Mouse (Mus musculus): ENCODE measurements at regions not wholly inside any gene's neighbourhood (a gene's known extent, or its start where the extent isn't known, plus 50 kb on each side); places are given as distances from the start of the nearest gene placed in this dataset.

DNA sequence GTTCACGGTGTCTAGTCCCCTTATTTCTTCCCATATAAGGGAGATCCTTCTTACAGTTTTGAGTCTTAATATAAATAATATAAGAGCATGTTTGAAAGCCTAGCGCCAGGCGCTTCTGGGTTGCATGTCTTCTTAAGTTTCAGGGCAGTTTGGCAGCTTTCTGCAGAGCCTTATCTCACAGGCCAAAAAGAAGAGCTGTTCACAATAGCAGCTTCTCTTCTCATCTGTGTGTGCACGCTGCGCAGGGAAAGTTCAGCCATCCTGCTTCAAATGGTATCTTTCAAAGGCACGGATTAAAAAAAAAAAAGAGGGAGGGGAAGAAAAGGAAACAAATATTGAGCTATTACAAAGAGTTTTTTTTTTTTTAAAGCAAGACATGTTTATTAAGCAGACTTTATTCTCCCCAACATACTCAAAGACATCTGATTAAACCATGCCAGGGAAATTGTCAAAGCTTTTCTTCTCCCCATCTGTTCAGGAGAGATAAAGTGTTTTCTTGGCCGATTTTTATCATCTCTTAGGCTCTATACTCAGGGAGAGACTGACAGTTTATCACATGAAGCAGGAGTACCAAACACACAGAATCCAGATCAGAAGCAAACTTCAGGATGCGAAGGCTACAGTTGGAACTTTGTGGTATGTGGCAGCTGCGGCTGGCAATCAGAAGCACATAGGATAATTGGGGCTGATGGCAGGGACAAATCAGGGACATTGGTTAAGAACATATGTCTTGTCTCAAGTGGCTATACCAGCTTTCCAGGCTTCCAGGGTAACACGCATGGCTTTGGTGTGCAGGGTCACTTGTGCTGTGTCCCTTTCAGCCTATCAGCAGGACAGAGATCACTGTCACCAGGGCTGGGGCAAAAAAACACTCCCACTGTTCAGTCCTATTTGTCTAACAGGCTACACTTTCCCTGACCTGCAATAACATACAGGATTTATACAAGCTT, 206.9 kb upstream of the Pfkp start:
- H3K36me3 ChIP-seq (ENCODE audit: control insufficient read depth in 1 of 2, insufficient read depth in 2 of 2, low read length in 2 of 2) = peaks cover 0 to 11% of the 10 kb centered on the region in 2 experiments; a peak in 2 of 4 replicates
- TF ChIP-seq MAZ (IDR thresholded peaks at IDR 0.05; ENCODE audit: low read depth, low read length) = no peak
- no peak; the same call in 1 of the 2 replicates for TF ChIP-seq MYC (IDR thresholded peaks at IDR 0.05; ENCODE audit: low read depth, low read length)
- no peak for TF ChIP-seq GABPA (IDR thresholded peaks at IDR 0.05; ENCODE audit: low read depth, low read length)
- TF ChIP-seq HCFC1 (IDR thresholded peaks at IDR 0.05; ENCODE audit: low read depth, low read length) = no peak
- TF ChIP-seq MAX (IDR thresholded peaks at IDR 0.05; ENCODE audit: low read length) = no peak
- peak; percentile 52 for TF ChIP-seq RCOR1 (IDR thresholded peaks at IDR 0.05; ENCODE audit: low read depth, low read length)
- peak; percentile 62 to 67 for TF ChIP-seq EP300 (IDR thresholded peaks at IDR 0.05; ENCODE audit: low read depth in 1 of 2, low read length in 2 of 2)
- TF ChIP-seq MYB (IDR thresholded peaks at IDR 0.05; ENCODE audit: low read depth, low read length) = no peak
- TF ChIP-seq SIN3A (IDR thresholded peaks at IDR 0.05; ENCODE audit: low read length) = peak; percentile 27; the same call in 1 of the 2 replicates
- TF ChIP-seq MXI1 (IDR thresholded peaks at IDR 0.05; ENCODE audit: low read depth, low read length) = no peak
- no peak for TF ChIP-seq TBP (IDR thresholded peaks at IDR 0.05; ENCODE audit: low read depth, low read length)
- no peak for TF ChIP-seq SMC3 (IDR thresholded peaks at IDR 0.05; ENCODE audit: low read depth, low read length)
- TF ChIP-seq USF1 (IDR thresholded peaks at IDR 0.05; ENCODE audit: low read depth, low read length) = no peak
- TF ChIP-seq NRF1 (IDR thresholded peaks at IDR 0.05; ENCODE audit: insufficient read depth, low read depth, low read length, poor library complexity, severe bottlenecking) = no peak
- no peak for TF ChIP-seq NELFE (IDR thresholded peaks at IDR 0.05; ENCODE audit: low read depth, low read length)
- TF ChIP-seq RAD21 (IDR thresholded peaks at IDR 0.05; ENCODE audit: low read depth, low read length) = no peak
- no peak for TF ChIP-seq POLR2AphosphoS2 (IDR thresholded peaks at IDR 0.05; ENCODE audit: low read length)
- no peak for TF ChIP-seq ZC3H11A (IDR thresholded peaks at IDR 0.05; ENCODE audit: low read depth, low read length)
- TF ChIP-seq ETS1 (IDR thresholded peaks at IDR 0.05; ENCODE audit: low read depth, low read length) = no peak; the same call in 1 of the 2 replicates
- TF ChIP-seq TCF12 (IDR thresholded peaks at IDR 0.05; ENCODE audit: low read depth, low read length) = peak; percentile 71
- TF ChIP-seq CHD2 (IDR thresholded peaks at IDR 0.05; ENCODE audit: low read length) = no peak
- no peak for TF ChIP-seq CHD1 (IDR thresholded peaks at IDR 0.05; ENCODE audit: low read depth, low read length)
- no peak for TF ChIP-seq POLR2AphosphoS5 (IDR thresholded peaks at IDR 0.05; ENCODE audit: borderline replicate concordance, low read depth, low read length)
- no peak for TF ChIP-seq KAT2A (conservative IDR thresholded peaks at IDR 0.05; ENCODE audit: low read depth, low read length)
- TF ChIP-seq CTCF (IDR thresholded peaks at IDR 0.05 in 2 of 3, conservative IDR thresholded peaks at IDR 0.05 in 1 of 3; ENCODE audit: control insufficient read depth in 1 of 3, insufficient read depth in 1 of 3, low read depth in 2 of 3, low read length in 3 of 3, poor library complexity in 1 of 3, severe bottlenecking in 1 of 3) = no peak
- TF ChIP-seq ZNF384 (IDR thresholded peaks at IDR 0.05; ENCODE audit: low read depth, low read length) = peak; percentile 82
- no peak for TF ChIP-seq MEF2A (IDR thresholded peaks at IDR 0.05; ENCODE audit: extremely low read depth, insufficient replicate concordance, low read depth, low read length, poor library complexity, severe bottlenecking)
- no peak for TF ChIP-seq BHLHE40 (IDR thresholded peaks at IDR 0.05; ENCODE audit: borderline replicate concordance, low read depth, low read length)
- TF ChIP-seq MAFK (IDR thresholded peaks at IDR 0.05; ENCODE audit: borderline replicate concordance, low read depth, low read length) = no peak
- peak; percentile 45 for TF ChIP-seq TAL1 (IDR thresholded peaks at IDR 0.05; ENCODE audit: low read length)
- TF ChIP-seq ELF1 (IDR thresholded peaks at IDR 0.05; ENCODE audit: low read depth, low read length) = no peak
- peak; percentile 69 for TF ChIP-seq GATA1 (IDR thresholded peaks at IDR 0.05; ENCODE audit: low read depth, low read length)
- TF ChIP-seq USF2 (IDR thresholded peaks at IDR 0.05; ENCODE audit: borderline replicate concordance in 1 of 2, insufficient read depth in 1 of 2, low read depth in 1 of 2, low read length in 2 of 2) = no peak
- no peak for TF ChIP-seq ZMIZ1 (IDR thresholded peaks at IDR 0.05; ENCODE audit: low read depth, low read length)
- no peak for TF ChIP-seq E2F4 (IDR thresholded peaks at IDR 0.05; ENCODE audit: borderline replicate concordance, low read depth, low read length)
- peak; percentile 78 for DNase-seq (ENCODE audit: low read depth, low spot score)
- H3K4me1 ChIP-seq (ENCODE audit: control insufficient read depth in 1 of 2, insufficient read depth in 2 of 2, low read length in 2 of 2) = peaks cover 4 to 9% of the 10 kb centered on the region in 2 experiments; a peak in 3 of 4 replicates
- H3K79me2 ChIP-seq (ENCODE audit: control insufficient read depth, insufficient read depth, low read length, poor library complexity) = no peaks in the 10 kb centered on the region
- peak overlapping the region; percentile 2 to 20; a peak in 1 of 4 replicates for H3K4me3 ChIP-seq (ENCODE audit: control insufficient read depth in 1 of 2, insufficient read depth in 1 of 2, low read depth in 2 of 2, low read length in 2 of 2)
- H3K9me3 ChIP-seq (replicated peaks; ENCODE audit: insufficient read depth, low read length) = no peaks in the 10 kb centered on the region
- H3K27me3 ChIP-seq (ENCODE audit: control insufficient read depth in 1 of 2, insufficient read depth in 2 of 2, low read length in 2 of 2) = no peaks in the 10 kb centered on the region
- peak overlapping the region; percentile 8; the same call in 1 of the 2 replicates for H3K9ac ChIP-seq (ENCODE audit: control insufficient read depth, low read depth, low read length, poor library complexity, severe bottlenecking)
- H3K27ac ChIP-seq (ENCODE audit: control insufficient read depth, low read depth, low read length) = peak overlapping the region; percentile 52
